Mouse (Mus musculus) heart, embryonic 12.5 days (tissue): ENCODE measurements around the gene Bspry. TPM values are rescaled to one million over a fixed set of nuclear protein-coding genes. Genes with fewer than 3 reads are reported as not detected.

Source experiments
- ATAC-seq: fragments of 200-750 bp; cut with Nextera tagmentation; 2 replicates; pipeline ENCODE4 v1.8.0; 2017; ENCODE audit warnings: moderate TSS enrichment, moderate library complexity; ENCODE audit not compliant: insufficient number of reproducible peaks, low FRiP score
- H3K27ac ChIP-seq: fragments of 300-500 bp; sonication (generic); 2 replicates; pipeline ENCODE4 v1.5.1; 2016; ENCODE audit warnings: mild to moderate bottlenecking, moderate library complexity; ENCODE audit not compliant: poor library complexity, severe bottlenecking
- H3K27me3 ChIP-seq: fragments of 300-500 bp; sonication (generic); replicated peaks from 2 replicates; pipeline ENCODE4 v1.6.1; 2016; ENCODE audit warnings: mild to moderate bottlenecking, moderate library complexity
- H3K36me3 ChIP-seq: fragments of 300-500 bp; sonication (generic); 2 replicates; pipeline ENCODE4 v1.6.1; 2016; ENCODE audit warnings: mild to moderate bottlenecking, moderate library complexity
- H3K4me1 ChIP-seq: fragments of 300-500 bp; sonication (generic); replicated peaks from 2 replicates; pipeline ENCODE4 v1.6.1; 2016; ENCODE audit warnings: mild to moderate bottlenecking
- H3K4me2 ChIP-seq: fragments of 300-500 bp; sonication (generic); 2 replicates; pipeline ENCODE4 v1.6.1; 2016; ENCODE audit warnings: mild to moderate bottlenecking, moderate library complexity
- H3K4me3 ChIP-seq: fragments of 300-500 bp; sonication (generic); 2 replicates; pipeline ENCODE4 v1.5.1; 2016; ENCODE audit warnings: mild to moderate bottlenecking
- H3K9ac ChIP-seq: fragments of 300-500 bp; sonication (generic); 2 replicates; pipeline ENCODE4 v1.6.1; 2016; ENCODE audit warnings: mild to moderate bottlenecking, moderate library complexity
- H3K9me3 ChIP-seq: fragments of 300-500 bp; sonication (generic); replicated peaks from 2 replicates; pipeline ENCODE4 v1.6.1; 2016; ENCODE audit warnings: mild to moderate bottlenecking, moderate library complexity
- whole genome bisulfite sequencing: fragments of 180-500 bp; shearing (Covaris S2); methylation state at CpG from one replicate; pipeline ENCODE4 v1.1.7; 2016; 5-methylcytosine and 5-hydroxymethylcytosine counted together
- polyA plus RNA-seq: library from polyadenylated mRNA; unstranded; fragments of >200 nt; fragmentation: Nextera tagmentation; extraction: Ambion mirVana; gene quantifications from 2 replicates; pipeline ENCODE4 v1.2.1, GENCODE M21; 2016

Bspry gene
- polyA plus RNA-seq, 1 experiment from 2014 or later, result 0.49 TPM

- no peak overlapping the region for H3K4me2 ChIP-seq
- no peak overlapping the region for H3K4me3 ChIP-seq
- H3K36me3 ChIP-seq, result no peaks in the 10 kb centered on the region
- peaks cover 1% of the 10 kb centered on the region; the same call in 1 of the 2 replicates for H3K4me1 ChIP-seq
- H3K27me3 ChIP-seq, result peaks cover 19% of the 10 kb centered on the region; the same call in 1 of the 2 replicates
- H3K27ac ChIP-seq, result no peak overlapping the region
- WGBS, result 73% methylated on average over 3 of the region's 3 CpGs
- no peak overlapping the region for H3K9ac ChIP-seq
- ATAC-seq, result no peak
- no peaks in the 10 kb centered on the region for H3K9me3 ChIP-seq
Observed at GRCm38 (mm10) chr4:62484928-62485327, 5.1 kb downstream of the Bspry start.

GRCm38 (mm10) chr4:62485450-62486161, 5.8 kb downstream of the Bspry start:
- no peak overlapping the region for H3K9ac ChIP-seq
- 81% methylated on average over 8 of the region's 8 CpGs for WGBS

GRCm38 (mm10) chr4:62486162-62486696, 6.4 kb downstream of the Bspry start:
- Histone ChIP-seq H3K4me3 (no peak overlapping the region), H3K4me1 (no peaks in the 10 kb centered on the region), H3K27ac (no peak overlapping the region), H3K36me3 (no peaks in the 10 kb centered on the region), H3K9me3 (no peaks in the 10 kb centered on the region), H3K9ac (no peak overlapping the region), H3K27me3 (peaks cover 11% of the 10 kb centered on the region; the same call in 1 of the 2 replicates), H3K4me2 (no peak overlapping the region)
- ATAC-seq, result no peak
- WGBS, result 90% methylated on average over 15 of the region's 15 CpGs

More at GRCm38 (mm10) chr4:62485450-62486161, 5.8 kb downstream of the Bspry start:
- Histone ChIP-seq H3K9me3 (no peaks in the 10 kb centered on the region), H3K4me2 (no peak overlapping the region), H3K4me1 (no peaks in the 10 kb centered on the region), H3K36me3 (no peaks in the 10 kb centered on the region), H3K27ac (no peak overlapping the region), H3K4me3 (no peak overlapping the region), H3K27me3 (peaks cover 13% of the 10 kb centered on the region; the same call in 1 of the 2 replicates)
- no peak for ATAC-seq

- Histone ChIP-seq H3K9ac (no peak overlapping the region), H3K4me3 (no peak overlapping the region), H3K27ac (no peak overlapping the region), H3K36me3 (no peaks in the 10 kb centered on the region), H3K4me1 (no peaks in the 10 kb centered on the region), H3K9me3 (no peaks in the 10 kb centered on the region), H3K27me3 (0 out of 2 replicates have a peak, but pooled peaks cover 3% of the 10 kb centered on the region), H3K4me2 (no peak overlapping the region)
- WGBS, result 88% methylated on average over 5 of the region's 5 CpGs
- ATAC-seq, result no peak
Observed at GRCm38 (mm10) chr4:62487172-62487571, 7.3 kb downstream of the Bspry start.

- no peak overlapping the region for H3K4me2 ChIP-seq
Observed at GRCm38 (mm10) chr4:62487914-62488313, 8.1 kb downstream of the Bspry start.

GRCm38 (mm10) chr4:62492682-62493081, 12.8 kb downstream of the Bspry start:
- Histone ChIP-seq H3K27ac (no peak overlapping the region), H3K36me3 (peaks cover 2% of the 10 kb centered on the region; the same call in 1 of the 2 replicates), H3K4me1 (0 out of 2 replicates have a peak, but pooled peaks cover 6% of the 10 kb centered on the region), H3K27me3 (no peaks in the 10 kb centered on the region), H3K9ac (no peak overlapping the region), H3K9me3 (no peaks in the 10 kb centered on the region), H3K4me2 (no peak overlapping the region), H3K4me3 (no peak overlapping the region)
- 78% methylated on average over 2 of the region's 2 CpGs for WGBS
- ATAC-seq, result no peak

More at GRCm38 (mm10) chr4:62487914-62488313, 8.1 kb downstream of the Bspry start:
- Histone ChIP-seq H3K4me3 (no peak overlapping the region), H3K27me3 (no peaks in the 10 kb centered on the region), H3K4me1 (no peaks in the 10 kb centered on the region), H3K9me3 (no peaks in the 10 kb centered on the region), H3K27ac (no peak overlapping the region), H3K9ac (no peak overlapping the region), H3K36me3 (no peaks in the 10 kb centered on the region)
- ATAC-seq, result no peak
- WGBS, result 76% methylated on average over 2 of the region's 2 CpGs

GRCm38 (mm10) chr4:62494230-62494629, 14.4 kb downstream of the Bspry start:
- Histone ChIP-seq H3K4me2 (no peak overlapping the region), H3K9me3 (no peaks in the 10 kb centered on the region), H3K36me3 (peaks cover 17% of the 10 kb centered on the region), H3K27ac (no peak overlapping the region), H3K4me3 (no peak overlapping the region), H3K27me3 (no peaks in the 10 kb centered on the region), H3K9ac (no peak overlapping the region), H3K4me1 (0 out of 2 replicates have a peak, but pooled peaks cover 6% of the 10 kb centered on the region)
- 55% methylated on average over 9 of the region's 9 CpGs for WGBS
- no peak for ATAC-seq

GRCm38 (mm10) chr4:62495946-62496345, 16.1 kb downstream of the Bspry start:
- no peak overlapping the region for H3K27ac ChIP-seq
- H3K9me3 ChIP-seq, result no peaks in the 10 kb centered on the region
- 63% methylated on average over 8 of the region's 8 CpGs for WGBS
- no peak overlapping the region for H3K4me2 ChIP-seq
- H3K4me3 ChIP-seq, result no peak overlapping the region
- H3K4me1 ChIP-seq, result 0 out of 2 replicates have a peak, but pooled peaks cover 6% of the 10 kb centered on the region
- no peak for ATAC-seq
- H3K36me3 ChIP-seq, result peaks cover 24% of the 10 kb centered on the region
- no peak overlapping the region for H3K9ac ChIP-seq
- no peaks in the 10 kb centered on the region for H3K27me3 ChIP-seq

GRCm38 (mm10) chr4:62496815-62497214, 17.0 kb downstream of the Bspry start:
- no peak overlapping the region for H3K27ac ChIP-seq
- 0 out of 2 replicates have a peak, but pooled peaks have one; percentile 5 for ATAC-seq
- no peak overlapping the region for H3K9ac ChIP-seq
- peaks cover 9% of the 10 kb centered on the region; the same call in 1 of the 2 replicates for H3K4me1 ChIP-seq
- H3K4me3 ChIP-seq, result no peak overlapping the region
- H3K36me3 ChIP-seq, result peaks cover 24% of the 10 kb centered on the region
- WGBS, result 62% methylated on average over 8 of the region's 8 CpGs
- H3K4me2 ChIP-seq, result no peak overlapping the region
- H3K27me3 ChIP-seq, result no peaks in the 10 kb centered on the region
- no peaks in the 10 kb centered on the region for H3K9me3 ChIP-seq

- WGBS, result 82% methylated on average over 4 of the region's 4 CpGs
- Histone ChIP-seq H3K27me3 (no peaks in the 10 kb centered on the region), H3K4me2 (no peak overlapping the region), H3K9ac (no peak overlapping the region), H3K36me3 (peaks cover 24% of the 10 kb centered on the region), H3K27ac (no peak overlapping the region), H3K4me3 (no peak overlapping the region), H3K9me3 (no peaks in the 10 kb centered on the region), H3K4me1 (peaks cover 11% of the 10 kb centered on the region)
- no peak for ATAC-seq
Observed at GRCm38 (mm10) chr4:62500799-62501198, 20.9 kb downstream of the Bspry start.

- ATAC-seq, result no peak
- Histone ChIP-seq H3K27me3 (no peaks in the 10 kb centered on the region), H3K9me3 (no peaks in the 10 kb centered on the region), H3K36me3 (peaks cover 24% of the 10 kb centered on the region), H3K4me2 (peak overlapping the region; percentile 76), H3K9ac (peak overlapping the region; percentile 80), H3K4me1 (peaks cover 11% of the 10 kb centered on the region), H3K27ac (peak overlapping the region; percentile 19; the same call in 1 of the 2 replicates), H3K4me3 (peak overlapping the region; percentile 76)
- under 1% methylated on average over 7 of the region's 7 CpGs for WGBS
Observed at GRCm38 (mm10) chr4:62501534-62501933, 21.7 kb downstream of the Bspry start.
